Mouse (Mus musculus) limb, embryonic 15.5 days (tissue): ENCODE results near the gene Hist1h1a. TPM values are rescaled to one million over a fixed set of nuclear protein-coding genes. Genes with fewer than 3 reads are reported as not detected.
A peak's percentile ranks its signal among the peaks of the same experiment; 100 is the strongest.
"Not testable (repeated sequence)": the region's sequence is repeated elsewhere in the genome, so short reads cannot be mapped to it uniquely, and the experiment has no call there.

Experiments
- ATAC-seq: fragments of 200-750 bp; cut with Nextera tagmentation; 2 replicates; pipeline ENCODE4 v1.8.0; 2017; ENCODE audit warnings: low read depth, moderate TSS enrichment; ENCODE audit not compliant: insufficient number of reproducible peaks, low FRiP score, low TSS enrichment
- H3K27ac ChIP-seq: fragments of 300-500 bp; sonication (generic); 2 replicates; pipeline ENCODE4 v1.5.1; 2015; ENCODE audit warnings: moderate library complexity, mild to moderate bottlenecking, inconsistent platforms
- H3K27me3 ChIP-seq: fragments of 300-500 bp; sonication (generic); 2 replicates; pipeline ENCODE4 v1.6.1; 2015; ENCODE audit warnings: inconsistent platforms
- H3K36me3 ChIP-seq: fragments of 300-500 bp; sonication (generic); 2 replicates; pipeline ENCODE4 v1.6.1; 2015; ENCODE audit warnings: inconsistent platforms
- H3K4me1 ChIP-seq: fragments of 300-500 bp; sonication (generic); 2 replicates; pipeline ENCODE4 v1.6.1; 2015; ENCODE audit warnings: inconsistent platforms
- H3K4me2 ChIP-seq: fragments of 300-500 bp; sonication (generic); 2 replicates; pipeline ENCODE4 v1.6.1; 2015; ENCODE audit warnings: mild to moderate bottlenecking, inconsistent platforms
- H3K4me3 ChIP-seq: fragments of 300-500 bp; sonication (generic); 2 replicates; pipeline ENCODE4 v1.5.1; 2015; ENCODE audit warnings: mild to moderate bottlenecking, inconsistent platforms
- H3K9ac ChIP-seq: fragments of 300-500 bp; sonication (generic); 2 replicates; pipeline ENCODE4 v1.6.1; 2015; ENCODE audit warnings: inconsistent platforms
- H3K9me3 ChIP-seq: fragments of 300-500 bp; sonication (generic); 2 replicates; pipeline ENCODE4 v1.6.1; 2016; ENCODE audit warnings: inconsistent platforms
- WGBS: fragments of 180-500 bp; shearing (Covaris S2); methylation state at CpG from one replicate; pipeline ENCODE4 v1.1.7; 2015; 5-methylcytosine and 5-hydroxymethylcytosine counted together
- polyA plus RNA-seq: library from polyadenylated mRNA; unstranded; fragments of >200 nt; fragmentation: Nextera tagmentation; extraction: Ambion mirVana; gene quantifications from 2 replicates; pipeline ENCODE4 v1.2.1, GENCODE M21; 2015

Gene Hist1h1a
- polyA plus RNA-seq, 1 experiment from 2014 or later, result 2.1 TPM

- Histone ChIP-seq H3K27ac (peak overlapping the region; percentile 50; the same call in 1 of the 2 replicates), H3K4me1 (0 out of 2 replicates have a peak, but pooled peaks cover 5% of the 10 kb centered on the region), H3K9ac (no peak overlapping the region), H3K4me3 (no peak overlapping the region), H3K36me3 (no peaks in the 10 kb centered on the region), H3K9me3 (no peaks in the 10 kb centered on the region), H3K4me2 (no peak overlapping the region), H3K27me3 (no peaks in the 10 kb centered on the region)
- ATAC-seq, result no peak
- 49% methylated on average over 4 of the region's 4 CpGs for WGBS
Measured at GRCm38 (mm10) chr13:23753314-23754078, 10.0 kb upstream of the Hist1h1a start.

GRCm38 (mm10) chr13:23755000-23755399 is 8.5 kb upstream of the Hist1h1a start:
- no peak overlapping the region for H3K4me2 ChIP-seq
- peaks cover 7% of the 10 kb centered on the region for H3K4me1 ChIP-seq
- ATAC-seq, result no peak
- H3K36me3 ChIP-seq, result no peaks in the 10 kb centered on the region
- H3K9me3 ChIP-seq, result no peaks in the 10 kb centered on the region
- no peak overlapping the region for H3K4me3 ChIP-seq
- H3K27ac ChIP-seq, result no peak overlapping the region
- no peaks in the 10 kb centered on the region for H3K27me3 ChIP-seq
- no peak overlapping the region for H3K9ac ChIP-seq

- Histone ChIP-seq H3K9me3 (no peaks in the 10 kb centered on the region), H3K4me3 (peak within 1 kb of the TSS; percentile 40), H3K9ac (peak within 1 kb of the TSS; percentile 5; the same call in 1 of the 2 replicates), H3K27ac (peak within 1 kb of the TSS; percentile 92), H3K4me2 (peak within 1 kb of the TSS; percentile 60), H3K36me3 (no peaks in the 10 kb centered on the region), H3K27me3 (no peaks in the 10 kb centered on the region), H3K4me1 (peaks cover 16% of the 10 kb centered on the region)
- under 1% methylated on average over 19 of the region's 22 CpGs for WGBS
- ATAC-seq, result peak; percentile 75
Measured at GRCm38 (mm10) chr13:23756790-23757189, 6.7 kb upstream of the Hist1h1a start, which contains the start of gene Hist1h4b. Gene Hist1h4b, plus strand, starts transcription at chr13:23757013.

- peaks cover 16% of the 10 kb centered on the region for H3K4me1 ChIP-seq
- 1% methylated on average over 20 of the region's 23 CpGs for WGBS
- H3K4me3 ChIP-seq, result peak overlapping the region; percentile 40
- ATAC-seq, result no peak; the same call in 1 of the 2 replicates
- H3K4me2 ChIP-seq, result peak overlapping the region; percentile 60
- H3K9ac ChIP-seq, result peak overlapping the region; percentile 5; the same call in 1 of the 2 replicates
- no peaks in the 10 kb centered on the region for H3K27me3 ChIP-seq
- H3K27ac ChIP-seq, result peak overlapping the region; percentile 92
- no peaks in the 10 kb centered on the region for H3K36me3 ChIP-seq
- no peaks in the 10 kb centered on the region for H3K9me3 ChIP-seq
Measured at GRCm38 (mm10) chr13:23757211-23757773, 6.2 kb upstream of the Hist1h1a start.

GRCm38 (mm10) chr13:23757921-23758320 is 5.5 kb upstream of the Hist1h1a start:
- no peak for ATAC-seq
- no peak overlapping the region for H3K27ac ChIP-seq
- no peaks in the 10 kb centered on the region for H3K36me3 ChIP-seq
- H3K9ac ChIP-seq, result no peak overlapping the region
- no peaks in the 10 kb centered on the region for H3K9me3 ChIP-seq
- 44% methylated on average over 3 of the region's 3 CpGs for WGBS
- no peaks in the 10 kb centered on the region for H3K27me3 ChIP-seq
- no peak overlapping the region for H3K4me3 ChIP-seq
- no peak overlapping the region for H3K4me2 ChIP-seq
- H3K4me1 ChIP-seq, result peaks cover 16% of the 10 kb centered on the region

GRCm38 (mm10) chr13:23759251-23759771 is 4.2 kb upstream of the Hist1h1a start:
- no peak for ATAC-seq
- no peaks in the 10 kb centered on the region for H3K9me3 ChIP-seq
- no peak overlapping the region for H3K27ac ChIP-seq
- peaks cover 28% of the 10 kb centered on the region for H3K4me1 ChIP-seq
- no peak overlapping the region for H3K4me2 ChIP-seq
- no peak overlapping the region for H3K4me3 ChIP-seq
- H3K9ac ChIP-seq, result no peak overlapping the region
- 66% methylated on average over 3 of the region's 3 CpGs for WGBS
- no peaks in the 10 kb centered on the region for H3K36me3 ChIP-seq
- H3K27me3 ChIP-seq, result no peaks in the 10 kb centered on the region

- Histone ChIP-seq H3K36me3 (no peaks in the 10 kb centered on the region), H3K27ac (peak overlapping the region; percentile 96), H3K9ac (0 out of 2 replicates have a peak overlapping the region, but pooled peaks have one; percentile 33), H3K9me3 (no peaks in the 10 kb centered on the region), H3K27me3 (no peaks in the 10 kb centered on the region), H3K4me1 (peaks cover 30% of the 10 kb centered on the region), H3K4me2 (peak overlapping the region; percentile 84), H3K4me3 (peak overlapping the region; percentile 58)
- WGBS, result 52% methylated on average over 1 of the region's 1 CpGs
- ATAC-seq, result no peak
Measured at GRCm38 (mm10) chr13:23759916-23760239, 3.6 kb upstream of the Hist1h1a start.

- no peak for ATAC-seq
- H3K9me3 ChIP-seq, result no peaks in the 10 kb centered on the region
- peak overlapping the region; percentile 58 for H3K4me3 ChIP-seq
- H3K4me1 ChIP-seq, result peaks cover 30% of the 10 kb centered on the region
- no peaks in the 10 kb centered on the region for H3K27me3 ChIP-seq
- 1% methylated on average over 23 of the region's 27 CpGs for WGBS
- H3K27ac ChIP-seq, result peak overlapping the region; percentile 96
- H3K36me3 ChIP-seq, result no peaks in the 10 kb centered on the region
- peak overlapping the region; percentile 84 for H3K4me2 ChIP-seq
- H3K9ac ChIP-seq, result 0 out of 2 replicates have a peak overlapping the region, but pooled peaks have one; percentile 33
Measured at GRCm38 (mm10) chr13:23760240-23760971, 3.1 kb upstream of the Hist1h1a start.

GRCm38 (mm10) chr13:23760972-23761864 is 2.2 kb upstream of the Hist1h1a start, which contains the start of gene Hist1h4a:
Gene Hist1h4a, minus strand, starts transcription at chr13:23761230.
- Histone ChIP-seq H3K9ac (peak within 1 kb of the TSS; percentile 33; the same call in 1 of the 2 replicates), H3K4me3 (peak within 1 kb of the TSS; percentile 58), H3K9me3 (no peaks in the 10 kb centered on the region), H3K27ac (peak within 1 kb of the TSS; percentile 96), H3K27me3 (no peaks in the 10 kb centered on the region), H3K4me2 (peak within 1 kb of the TSS; percentile 84), H3K4me1 (peaks cover 30% of the 10 kb centered on the region), H3K36me3 (no peaks in the 10 kb centered on the region)
- ATAC-seq, result peak; percentile 82
- under 1% methylated on average over 69 of the region's 72 CpGs for WGBS

GRCm38 (mm10) chr13:23761871-23762821 is 1.3 kb upstream of the Hist1h1a start, which contains the start of gene Hist1h3a:
Gene Hist1h3a, minus strand, starts transcription at chr13:23762386.
- ATAC-seq, result peak; percentile 75
- peak within 1 kb of the TSS; percentile 84 for H3K4me2 ChIP-seq
- under 1% methylated on average over 29 of the region's 52 CpGs for WGBS
- not testable (repeated sequence) for H3K9me3 ChIP-seq, H3K36me3 ChIP-seq, H3K27me3 ChIP-seq
- H3K4me1 ChIP-seq, result peaks cover 30% of the 10 kb centered on the region
- peak within 1 kb of the TSS; percentile 96 for H3K27ac ChIP-seq
- peak within 1 kb of the TSS; percentile 58 for H3K4me3 ChIP-seq
- peak within 1 kb of the TSS; percentile 68; the same call in 1 of the 2 replicates for H3K9ac ChIP-seq
